Mouse (Mus musculus): ENCODE results near the gene Armc12.

- no peak for TF ChIP-seq GATA1 (IDR thresholded peaks at IDR 0.05; ENCODE audit: borderline replicate concordance, low read length)
- no peak for TF ChIP-seq FLI1 (IDR thresholded peaks at IDR 0.05; ENCODE audit: low read length)
Observed at GRCm38 (mm10) chr17:28553040-28553793, 22.6 kb downstream of the Armc12 start.
